21 mouse cellular contexts compared by ENCODE assay signal in the genomic region with DNA sequence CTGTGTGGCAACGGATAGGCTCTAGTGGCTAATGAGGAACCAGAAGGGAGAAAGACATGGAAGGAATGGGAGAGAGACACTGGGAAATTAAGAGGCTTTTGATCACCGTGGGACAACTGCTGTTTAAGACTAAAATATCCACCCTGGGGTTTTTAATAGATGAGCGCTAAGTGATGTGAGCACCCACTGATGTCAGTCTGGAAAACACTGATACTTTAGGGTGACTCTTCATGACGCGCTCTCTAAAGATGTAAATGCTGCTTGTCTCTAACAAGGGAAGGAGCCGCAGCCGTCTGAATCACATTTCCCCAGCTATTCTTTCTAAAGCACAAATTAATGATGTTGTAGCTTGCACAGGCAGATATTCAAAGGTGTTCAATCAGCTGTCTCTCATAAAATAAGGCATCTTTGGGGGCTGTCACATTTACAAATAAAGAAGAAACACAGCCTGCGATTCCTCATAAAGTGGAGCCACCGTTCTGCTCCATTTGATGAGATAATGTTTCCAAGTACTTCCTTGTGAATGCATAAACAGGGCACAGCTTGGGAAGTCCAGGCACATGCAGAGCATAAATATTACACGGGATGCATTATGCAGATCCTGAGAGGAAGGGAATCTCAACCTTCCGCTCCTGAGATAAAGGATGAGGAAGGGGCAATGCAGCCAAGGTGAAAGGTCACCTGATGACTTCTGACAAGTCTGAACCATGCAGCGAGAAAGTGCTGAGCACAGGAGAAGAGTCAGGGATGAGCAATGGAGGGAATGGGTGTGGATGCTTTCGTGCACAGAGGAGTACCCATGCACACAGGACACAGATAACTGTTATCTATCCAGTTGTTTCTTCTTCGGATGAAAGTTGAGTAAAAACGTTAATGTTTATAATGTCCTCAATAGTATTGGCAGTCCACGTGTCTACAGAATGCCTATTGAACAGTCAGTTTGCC.
A peak's percentile ranks its signal among the peaks of the same experiment; 100 is the strongest.
DNase-seq lines count a peak whose midpoint lies in the region; ATAC-seq lines count a peak whose summit lies in the region.
"Had no signal": no experiment of that assay in that cellular context is flagged by ENCODE, and none has a peak within 500 bp of the region (broad histone marks: within the 10 kb centered on the region; RNA-seq: fewer than 3 reads in every experiment).

No protein-coding gene starts in this region.

- H3K9me3 ChIP-seq in forebrain, embryonic 12.5 days = no peaks in the 10 kb centered on the region
- H3K9me3 ChIP-seq in forebrain, embryonic 11.5 days (ENCODE audit: control insufficient read depth, low read length) = no peaks in the 10 kb centered on the region
- H3K9me3 ChIP-seq in hindbrain, embryonic 16.5 days (ENCODE audit: control insufficient read depth, low read length) = no peaks in the 10 kb centered on the region
- H3K9me3 ChIP-seq: heart, embryonic 15.5 days; limb, embryonic 10.5 days had no signal

- H3K4me3 ChIP-seq in forebrain, embryonic 12.5 days (replicated peaks) = no peak overlapping the region
- H3K4me3 ChIP-seq in forebrain, embryonic 11.5 days (ENCODE audit: low read depth, low read length) = no peak overlapping the region
- no peak overlapping the region for H3K4me3 ChIP-seq in hindbrain, embryonic 16.5 days (ENCODE audit: low read length)
- H3K4me3 ChIP-seq: heart, adult 2 months; heart, embryonic 15.5 days; limb, embryonic 10.5 days had no signal

- no peaks in the 10 kb centered on the region for H3K36me3 ChIP-seq in forebrain, embryonic 12.5 days (replicated peaks)
- no peaks in the 10 kb centered on the region for H3K36me3 ChIP-seq in forebrain, embryonic 11.5 days (ENCODE audit: control insufficient read depth, insufficient read depth, low read length)
- H3K36me3 ChIP-seq in hindbrain, embryonic 16.5 days (ENCODE audit: control insufficient read depth, insufficient read depth, low read length) = no peaks in the 10 kb centered on the region
- H3K36me3 ChIP-seq: heart, embryonic 15.5 days; limb, embryonic 10.5 days had no signal

- ATAC-seq in forebrain, embryonic 12.5 days (ENCODE audit: low FRiP score) = peak; percentile 39; the same call in 1 of the 2 replicates
- ATAC-seq in forebrain, embryonic 11.5 days (replicated peaks; ENCODE audit: low FRiP score) = no peak
- peak; percentile 66 for ATAC-seq in hindbrain, embryonic 16.5 days
- ATAC-seq: intestine, embryonic 16.5 days had no signal

- 75% methylated on average over 16 of the region's 16 CpGs for WGBS in forebrain, embryonic 12.5 days
- 86% methylated on average over 16 of the region's 16 CpGs for WGBS in forebrain, embryonic 11.5 days
- 64% methylated on average over 16 of the region's 16 CpGs for WGBS in hindbrain, embryonic 16.5 days

- H3K4me1 ChIP-seq in forebrain, embryonic 12.5 days = peaks cover 10% of the 10 kb centered on the region
- H3K4me1 ChIP-seq in forebrain, embryonic 11.5 days (replicated peaks; ENCODE audit: control insufficient read depth, insufficient read depth, low read length) = peaks cover 2% of the 10 kb centered on the region; the same call in 1 of the 2 replicates
- peaks cover 3% of the 10 kb centered on the region; the same call in 1 of the 2 replicates for H3K4me1 ChIP-seq in hindbrain, embryonic 16.5 days (ENCODE audit: control insufficient read depth, insufficient read depth, low read depth, low read length)
- H3K4me1 ChIP-seq: heart, embryonic 15.5 days; limb, embryonic 10.5 days had no signal

- peaks cover 46% of the 10 kb centered on the region for H3K27me3 ChIP-seq in forebrain, embryonic 12.5 days
- peaks cover 20% of the 10 kb centered on the region for H3K27me3 ChIP-seq in forebrain, embryonic 11.5 days (ENCODE audit: control insufficient read depth, insufficient read depth, low read length)
- no peaks in the 10 kb centered on the region for H3K27me3 ChIP-seq in hindbrain, embryonic 16.5 days (replicated peaks; ENCODE audit: control insufficient read depth, insufficient read depth, low read length)
- H3K27me3 ChIP-seq: heart, embryonic 15.5 days had no signal

- H3K9ac ChIP-seq in forebrain, embryonic 12.5 days = no peak overlapping the region
- H3K9ac ChIP-seq in forebrain, embryonic 11.5 days (ENCODE audit: low read length) = no peak overlapping the region
- no peak overlapping the region for H3K9ac ChIP-seq in hindbrain, embryonic 16.5 days (ENCODE audit: low read depth, low read length)
- H3K9ac ChIP-seq: heart, embryonic 15.5 days had no signal

- H3K4me2 ChIP-seq in forebrain, embryonic 12.5 days = no peak overlapping the region
- H3K4me2 ChIP-seq in forebrain, embryonic 11.5 days (ENCODE audit: low read depth, low read length, severe bottlenecking) = no peak overlapping the region
- no peak overlapping the region for H3K4me2 ChIP-seq in hindbrain, embryonic 16.5 days (ENCODE audit: low read length)
- H3K4me2 ChIP-seq: heart, embryonic 15.5 days had no signal

- DNase-seq in forebrain, embryonic 11.5 days (ENCODE audit: low spot score) = no peak
- DNase-seq in left cerebral cortex, adult 9 months (ENCODE audit: low spot score in 2 of 2) = peak; percentile 25 to 42
- DNase-seq in left cerebral cortex, adult 11 months (ENCODE audit: low spot score) = no peak
- DNase-seq in brain, adult 2 months (ENCODE audit: low read depth, low spot score) = peak; percentile 66
- DNase-seq in adrenal gland, adult 18-20 months (ENCODE audit: low spot score in 2 of 2) = no peak
- DNase-seq in gastrocnemius, postnatal 10 days = no peak
- DNase-seq: adrenal gland, adult 8-10 months; cerebellum, adult 9-11 months; gastrocnemius, postnatal 25 days; heart, adult 2 months; heart, postnatal 4 days; layer of hippocampus, postnatal 36 days; lung, adult 2 months; spleen, adult 18-20 months; thymus, postnatal 36 days had no signal

- 0 out of 2 replicates have a peak overlapping the region, but pooled peaks have one; percentile 25 for H3K27ac ChIP-seq in forebrain, embryonic 12.5 days
- no peak overlapping the region for H3K27ac ChIP-seq in forebrain, embryonic 11.5 days (ENCODE audit: low read depth, low read length)
- H3K27ac ChIP-seq in hindbrain, embryonic 16.5 days (ENCODE audit: low read depth, low read length) = peak overlapping the region; percentile 32; the same call in 1 of the 2 replicates
- H3K27ac ChIP-seq: heart, adult 2 months; heart, embryonic 15.5 days; kidney, postnatal 0 days; limb, embryonic 10.5 days had no signal

Comparison
In these comparisons a context has a peak if more than half of its experiments do, and no peak if none do; other contexts are left out.
1. DNase-seq: peak in left cerebral cortex, adult 9 months (2 of 2) and brain, adult 2 months (single experiment); none in forebrain, embryonic 11.5 days (single experiment), left cerebral cortex, adult 11 months (single experiment), adrenal gland, adult 18-20 months (0 of 2) and gastrocnemius, postnatal 10 days (single experiment).